Mouse (Mus musculus) limb, embryonic 11.5 days (tissue): ENCODE measurements around the gene Ell. TPM values are rescaled to one million over a fixed set of nuclear protein-coding genes. Genes with fewer than 3 reads are reported as not detected.

Source experiments
- ATAC-seq: fragments of 200-750 bp; cut with Nextera tagmentation; 2 replicates; pipeline ENCODE4 v1.8.0; 2017; ENCODE audit warnings: low read depth; ENCODE audit not compliant: insufficient number of reproducible peaks, low FRiP score, low TSS enrichment
- DNase-seq: peaks from one replicate; pipeline ENCODE4 v3.0.0-alpha.2; 2015; ENCODE audit warnings: low spot score
- H3K27ac ChIP-seq: fragments of 300-500 bp; sonication (generic); replicated peaks from 2 replicates; pipeline ENCODE4 v1.5.1; 2014; ENCODE audit warnings: low read depth, mild to moderate bottlenecking, low read length
- H3K27me3 ChIP-seq: fragments of 300-500 bp; sonication (generic); 2 replicates; pipeline ENCODE4 v1.6.1; 2014; ENCODE audit warnings: mild to moderate bottlenecking, low read length, mixed read lengths; ENCODE audit not compliant: control insufficient read depth, insufficient read depth
- H3K36me3 ChIP-seq: fragments of 300-500 bp; sonication (generic); 2 replicates; pipeline ENCODE4 v1.6.1; 2014; ENCODE audit warnings: mild to moderate bottlenecking, low read length, moderate library complexity, mixed read lengths; ENCODE audit not compliant: control insufficient read depth, insufficient read depth
- H3K4me1 ChIP-seq: fragments of 300-500 bp; sonication (generic); 2 replicates; pipeline ENCODE4 v1.6.1; 2014; ENCODE audit warnings: low read length, mixed read lengths; ENCODE audit not compliant: control insufficient read depth, insufficient read depth
- H3K4me2 ChIP-seq: fragments of 300-500 bp; sonication (generic); 2 replicates; pipeline ENCODE4 v1.6.1; 2014; ENCODE audit warnings: low read depth, mild to moderate bottlenecking, moderate library complexity; ENCODE audit not compliant: severe bottlenecking
- H3K4me3 ChIP-seq: fragments of 300-500 bp; sonication (generic); 2 replicates; pipeline ENCODE4 v1.5.1; 2014; ENCODE audit warnings: low read depth, low read length
- H3K9ac ChIP-seq: fragments of 300-500 bp; sonication (generic); 2 replicates; pipeline ENCODE4 v1.6.1; 2014; ENCODE audit warnings: mild to moderate bottlenecking, low read length
- H3K9me3 ChIP-seq: fragments of 300-500 bp; sonication (generic); 2 replicates; pipeline ENCODE4 v1.6.1; 2016; ENCODE audit warnings: low read length; ENCODE audit not compliant: control insufficient read depth
- WGBS: fragments of 180-500 bp; shearing (Covaris S2); extraction: QIAGEN DNeasy Blood & Tissue Kit; methylation state at CpG from one replicate; pipeline ENCODE4 v1.1.7; 2014; 5-methylcytosine and 5-hydroxymethylcytosine counted together
- polyA plus RNA-seq: library from polyadenylated mRNA; unstranded; fragments of >200 nt; fragmentation: Nextera tagmentation; extraction: Ambion mirVana; gene quantifications from 2 replicates; pipeline ENCODE4 v1.2.1, GENCODE M21; 2014

Gene Ell
- polyA plus RNA-seq, 1 experiment from 2014 or later, result 20.1 TPM

- Histone ChIP-seq H3K9ac (peak overlapping the region; percentile 72), H3K27me3 (0 out of 2 replicates have a peak, but pooled peaks cover 2% of the 10 kb centered on the region), H3K36me3 (peaks cover 20% of the 10 kb centered on the region), H3K27ac (peak overlapping the region; percentile 39; the same call in 1 of the 2 replicates), H3K4me1 (peaks cover 60% of the 10 kb centered on the region), H3K4me3 (peak overlapping the region; percentile 41), H3K9me3 (no peaks in the 10 kb centered on the region), H3K4me2 (peak overlapping the region; percentile 92)
- no peak for ATAC-seq
- DNase-seq, result peak; percentile 56
- 9% methylated on average over 24 of the region's 68 CpGs for WGBS
Measured at GRCm38 (mm10) chr8:70597417-70598272, 58.4 kb downstream of the Ell start.

GRCm38 (mm10) chr8:70598283-70598682 lies 59.0 kb downstream of the Ell start:
- Histone ChIP-seq H3K27ac (0 out of 2 replicates have a peak overlapping the region, but pooled peaks have one; percentile 39), H3K27me3 (0 out of 2 replicates have a peak, but pooled peaks cover 2% of the 10 kb centered on the region), H3K9ac (peak overlapping the region; percentile 72), H3K4me1 (peaks cover 57% of the 10 kb centered on the region), H3K36me3 (peaks cover 22% of the 10 kb centered on the region), H3K4me3 (peak overlapping the region; percentile 41), H3K9me3 (no peaks in the 10 kb centered on the region), H3K4me2 (peak overlapping the region; percentile 92)
- no peak for ATAC-seq
- peak; percentile 91 for DNase-seq
- WGBS, result 2% methylated on average over 29 of the region's 29 CpGs

- peak overlapping the region; percentile 41 for H3K4me3 ChIP-seq
- peak overlapping the region; percentile 72; the same call in 1 of the 2 replicates for H3K9ac ChIP-seq
- H3K27me3 ChIP-seq, result 0 out of 2 replicates have a peak, but pooled peaks cover 2% of the 10 kb centered on the region
- H3K9me3 ChIP-seq, result no peaks in the 10 kb centered on the region
- peak overlapping the region; percentile 36; the same call in 1 of the 2 replicates for H3K27ac ChIP-seq
- H3K36me3 ChIP-seq, result peaks cover 22% of the 10 kb centered on the region
- peaks cover 53% of the 10 kb centered on the region for H3K4me1 ChIP-seq
- ATAC-seq (no peak), DNase-seq (peak; percentile 60)
- WGBS, result 17% methylated on average over 10 of the region's 10 CpGs
- H3K4me2 ChIP-seq, result peak overlapping the region; percentile 92
Measured at GRCm38 (mm10) chr8:70598722-70599121, 59.5 kb downstream of the Ell start.

- Histone ChIP-seq H3K9ac (0 out of 2 replicates have a peak overlapping the region, but pooled peaks have one; percentile 22), H3K4me1 (peaks cover 54% of the 10 kb centered on the region), H3K36me3 (peaks cover 22% of the 10 kb centered on the region), H3K27me3 (0 out of 2 replicates have a peak, but pooled peaks cover 2% of the 10 kb centered on the region), H3K27ac (no peak overlapping the region; the same call in 1 of the 2 replicates), H3K4me2 (no peak overlapping the region), H3K4me3 (no peak overlapping the region), H3K9me3 (no peaks in the 10 kb centered on the region)
- 85% methylated on average over 12 of the region's 12 CpGs for WGBS
- no peak for DNase-seq
- no peak for ATAC-seq
Measured at GRCm38 (mm10) chr8:70599507-70600290, 60.4 kb downstream of the Ell start.

- Histone ChIP-seq H3K9ac (peak overlapping the region; percentile 32; the same call in 1 of the 2 replicates), H3K27me3 (0 out of 2 replicates have a peak, but pooled peaks cover 2% of the 10 kb centered on the region), H3K36me3 (peaks cover 22% of the 10 kb centered on the region), H3K27ac (peak overlapping the region; percentile 88), H3K4me1 (peaks cover 47% of the 10 kb centered on the region), H3K4me3 (peak overlapping the region; percentile 5; the same call in 1 of the 2 replicates), H3K4me2 (peak overlapping the region; percentile 42), H3K9me3 (no peaks in the 10 kb centered on the region)
- WGBS, result 15% methylated on average over 10 of the region's 10 CpGs
- DNase-seq, result peak; percentile 72
- no peak for ATAC-seq
Measured at GRCm38 (mm10) chr8:70600473-70601270, 61.4 kb downstream of the Ell start.

- ATAC-seq, result peak; percentile 37
- H3K36me3 ChIP-seq, result peaks cover 20% of the 10 kb centered on the region
- peak overlapping the region; percentile 5; the same call in 1 of the 2 replicates for H3K4me3 ChIP-seq
- DNase-seq, result peak; percentile 95
- WGBS, result 1% methylated on average over 26 of the region's 26 CpGs
- peak overlapping the region; percentile 42 for H3K4me2 ChIP-seq
- H3K9ac ChIP-seq, result no peak overlapping the region
- H3K27ac ChIP-seq, result peak overlapping the region; percentile 88
- H3K27me3 ChIP-seq, result 0 out of 2 replicates have a peak, but pooled peaks cover 2% of the 10 kb centered on the region
- peaks cover 47% of the 10 kb centered on the region for H3K4me1 ChIP-seq
- H3K9me3 ChIP-seq, result no peaks in the 10 kb centered on the region
Measured at GRCm38 (mm10) chr8:70601271-70601649, 62.0 kb downstream of the Ell start.

GRCm38 (mm10) chr8:70602139-70602811 lies 63.0 kb downstream of the Ell start:
- no peak overlapping the region for H3K27ac ChIP-seq
- H3K9ac ChIP-seq, result no peak overlapping the region
- no peak overlapping the region for H3K4me3 ChIP-seq
- H3K36me3 ChIP-seq, result peaks cover 20% of the 10 kb centered on the region
- H3K4me2 ChIP-seq, result no peak overlapping the region
- no peak for DNase-seq
- H3K4me1 ChIP-seq, result peaks cover 54% of the 10 kb centered on the region
- H3K9me3 ChIP-seq, result no peaks in the 10 kb centered on the region
- 0 out of 2 replicates have a peak, but pooled peaks cover 2% of the 10 kb centered on the region for H3K27me3 ChIP-seq
- WGBS, result 92% methylated on average over 13 of the region's 13 CpGs
- ATAC-seq, result no peak
